Mouse (Mus musculus): ENCODE data around the gene Lenep. TPM values are rescaled to one million over a fixed set of nuclear protein-coding genes. Genes with fewer than 3 reads are reported as not detected.

Gene Lenep
- polyA plus RNA-seq, 1 experiment from 2014 or later, result not detected

DNA sequence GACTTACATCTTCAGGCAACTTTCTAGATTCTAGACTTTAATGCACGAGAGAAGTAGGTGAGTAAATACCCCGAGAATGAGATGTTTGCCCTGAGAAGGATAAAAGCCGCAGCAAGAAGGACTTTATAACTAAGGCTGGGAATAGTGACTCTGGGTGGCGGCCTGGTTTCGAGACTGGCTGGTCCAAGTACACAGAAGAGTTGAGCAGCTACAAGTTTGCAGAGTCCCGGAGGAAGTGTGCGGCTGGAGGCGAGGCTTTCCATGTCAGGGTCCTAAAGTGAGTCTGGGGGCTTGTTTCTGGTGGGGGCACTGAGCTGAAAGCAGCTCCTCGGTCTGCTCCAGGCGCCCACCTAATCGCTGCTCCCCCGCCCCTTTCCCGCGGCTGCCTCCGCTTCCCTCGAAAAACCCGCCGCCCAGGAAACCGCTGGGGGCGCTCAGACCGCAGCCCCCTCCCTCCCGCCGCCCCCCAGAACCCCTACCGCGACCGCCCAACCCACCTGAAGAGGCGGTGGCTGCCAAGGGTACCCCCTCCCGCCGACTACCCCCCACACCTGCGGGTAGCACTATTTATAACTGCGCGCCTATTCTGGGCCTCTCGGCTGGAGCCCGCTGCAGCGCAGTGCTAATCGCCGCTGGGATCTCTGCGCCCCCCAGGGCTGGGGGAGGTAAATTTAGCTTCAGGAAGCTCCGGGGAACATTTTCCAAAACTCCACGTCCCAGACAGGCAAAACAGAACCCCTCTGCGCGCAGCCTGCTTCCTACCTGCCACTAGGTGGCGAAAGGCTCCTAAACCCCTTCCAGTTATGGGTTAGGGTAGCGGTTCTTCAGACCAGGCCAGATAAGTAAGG lies 6.6 kb downstream of the Lenep start:
- Histone ChIP-seq H3K4me3 (ENCODE audit: low read depth, low read length) (peak overlapping the region; percentile 37), H3K4me1 (ENCODE audit: control insufficient read depth, insufficient read depth, low read length) (peaks cover 38% of the 10 kb centered on the region), H3K27me3 (replicated peaks; ENCODE audit: control insufficient read depth, insufficient read depth, low read length) (peaks cover 18% of the 10 kb centered on the region), H3K4me2 (ENCODE audit: low read length) (peak overlapping the region; percentile 99), H3K36me3 (ENCODE audit: control insufficient read depth, insufficient read depth, low read length) (peaks cover under 1% of the 10 kb centered on the region; the same call in 1 of the 2 replicates), H3K9me3 (replicated peaks; ENCODE audit: control insufficient read depth, low read length) (no peaks in the 10 kb centered on the region), H3K9ac (ENCODE audit: low read length) (peak overlapping the region; percentile 61), H3K27ac (ENCODE audit: low read depth, low read length) (no peak overlapping the region)
- DNase-seq (ENCODE audit: low spot score), result peak; percentile 83
- no peak for ATAC-seq
- WGBS, result 1% methylated on average over 44 of the region's 44 CpGs

DNA sequence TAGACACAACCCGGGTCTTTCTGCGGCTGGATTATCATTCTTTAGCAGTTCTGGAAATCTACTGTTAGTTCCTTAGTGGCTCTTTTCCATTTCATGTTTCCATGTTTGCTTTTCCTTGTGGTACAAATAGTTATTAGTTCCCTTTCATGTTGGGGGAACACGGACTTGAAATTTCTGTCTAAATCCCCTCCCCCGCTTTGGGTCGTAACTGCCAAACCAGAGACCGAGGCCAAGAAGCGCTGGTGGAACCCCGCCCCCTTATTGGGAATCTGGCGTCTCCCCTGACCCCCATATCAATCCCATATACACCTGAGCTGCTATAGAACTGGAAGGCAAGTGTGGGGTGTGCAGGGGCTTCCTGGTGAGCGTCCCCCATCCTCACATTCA lies 7.2 kb downstream of the Lenep start:
- Histone ChIP-seq H3K4me3 (ENCODE audit: low read depth, low read length) (peak overlapping the region; percentile 37), H3K4me2 (ENCODE audit: low read length) (peak overlapping the region; percentile 99), H3K9ac (ENCODE audit: low read length) (no peak overlapping the region), H3K27ac (ENCODE audit: low read depth, low read length) (no peak overlapping the region), H3K36me3 (ENCODE audit: control insufficient read depth, insufficient read depth, low read length) (no peaks in the 10 kb centered on the region), H3K27me3 (replicated peaks; ENCODE audit: control insufficient read depth, insufficient read depth, low read length) (peaks cover 18% of the 10 kb centered on the region), H3K9me3 (replicated peaks; ENCODE audit: control insufficient read depth, low read length) (no peaks in the 10 kb centered on the region), H3K4me1 (ENCODE audit: control insufficient read depth, insufficient read depth, low read length) (peaks cover 44% of the 10 kb centered on the region)
- DNase-seq (ENCODE audit: low spot score) (no peak), ATAC-seq (no peak)
- WGBS, result 4% methylated on average over 10 of the region's 10 CpGs

DNA sequence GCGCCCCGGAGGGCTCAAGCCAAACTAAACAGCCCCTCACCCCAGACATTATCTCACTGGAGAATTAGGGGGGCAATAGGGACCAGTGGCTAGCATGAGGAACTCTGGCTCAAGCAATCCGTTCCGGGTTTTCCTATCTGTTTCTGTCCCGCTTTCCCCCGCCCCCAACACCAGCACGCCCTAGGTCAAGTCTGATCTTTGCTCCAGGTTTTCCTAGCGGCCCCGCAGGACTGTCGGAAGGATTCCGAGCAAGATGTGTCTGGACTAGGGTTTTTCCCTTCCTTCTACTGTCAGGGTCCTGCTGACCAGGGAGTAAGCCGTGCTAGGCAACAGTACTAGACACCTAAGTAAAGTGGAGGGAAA lies 7.7 kb downstream of the Lenep start:
- ATAC-seq (no peak), DNase-seq (ENCODE audit: low spot score) (peak; percentile 82)
- WGBS, result under 1% methylated on average over 10 of the region's 12 CpGs
- H3K27ac ChIP-seq (ENCODE audit: low read depth, low read length), result no peak overlapping the region; the same call in 1 of the 2 replicates
- H3K9ac ChIP-seq (ENCODE audit: low read length), result peak overlapping the region; percentile 51
- H3K4me1 ChIP-seq (ENCODE audit: control insufficient read depth, insufficient read depth, low read length), result peaks cover 44% of the 10 kb centered on the region
- peak overlapping the region; percentile 36 for H3K4me3 ChIP-seq (ENCODE audit: low read depth, low read length)
- H3K4me2 ChIP-seq (ENCODE audit: low read length), result peak overlapping the region; percentile 99
- H3K9me3 ChIP-seq (replicated peaks; ENCODE audit: control insufficient read depth, low read length), result no peaks in the 10 kb centered on the region
- H3K36me3 ChIP-seq (ENCODE audit: control insufficient read depth, insufficient read depth, low read length), result no peaks in the 10 kb centered on the region
- H3K27me3 ChIP-seq (replicated peaks; ENCODE audit: control insufficient read depth, insufficient read depth, low read length), result peaks cover 18% of the 10 kb centered on the region

DNA sequence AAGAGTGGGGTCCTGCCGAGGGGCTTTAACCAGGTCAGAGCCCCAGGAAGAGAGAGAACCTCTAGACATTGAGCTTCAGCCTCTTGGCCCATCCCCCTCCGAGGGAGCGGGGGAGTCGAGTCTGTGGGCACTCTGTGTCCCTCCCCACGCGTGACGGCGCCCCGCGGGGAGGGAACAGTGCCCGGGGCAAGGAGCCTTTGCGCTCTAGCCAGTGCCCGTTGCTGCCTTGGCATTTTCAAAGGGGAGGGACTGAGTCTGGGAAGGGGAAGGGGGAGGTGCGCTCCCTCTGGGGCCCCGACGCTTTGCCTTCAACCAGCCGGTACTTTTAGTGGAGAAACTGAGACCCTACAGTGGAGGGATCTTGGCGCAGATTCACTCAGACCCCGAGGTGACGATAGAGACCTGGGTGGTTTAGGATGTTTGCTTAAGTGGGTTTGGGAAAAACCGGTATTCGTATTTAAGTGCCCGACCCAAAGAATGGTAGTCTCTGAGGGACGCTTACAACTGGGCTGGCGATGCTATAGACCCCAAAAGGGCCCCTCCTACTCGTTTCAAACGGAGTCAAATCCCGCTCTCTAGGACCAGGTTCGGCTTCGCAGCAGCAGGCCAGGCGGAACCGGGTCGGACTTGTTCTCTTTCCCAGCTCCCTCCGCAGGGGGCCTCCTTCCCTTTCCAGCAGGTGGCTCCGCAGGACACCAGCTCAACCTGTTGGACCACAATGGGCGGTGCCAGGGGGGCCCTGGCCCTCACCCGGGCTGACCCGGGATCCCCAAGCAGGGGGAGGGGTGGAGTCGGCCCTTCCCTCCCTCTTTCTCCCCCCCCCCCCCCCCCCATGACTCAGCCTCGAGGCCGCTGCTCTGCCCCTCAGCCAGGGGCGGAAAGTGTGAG lies 8.3 kb downstream of the Lenep start, which contains the start of gene Zbtb7b:
Zbtb7b (minus strand) TSS at position 771 of the 888 bp plus-strand sequence.
- Histone ChIP-seq H3K9ac (ENCODE audit: low read length) (peak within 1 kb of the TSS; percentile 51), H3K4me1 (ENCODE audit: control insufficient read depth, insufficient read depth, low read length) (peaks cover 44% of the 10 kb centered on the region), H3K27ac (ENCODE audit: low read depth, low read length) (peak within 1 kb of the TSS; percentile 49; the same call in 1 of the 2 replicates), H3K36me3 (ENCODE audit: control insufficient read depth, insufficient read depth, low read length) (no peaks in the 10 kb centered on the region), H3K4me2 (ENCODE audit: low read length) (peak within 1 kb of the TSS; percentile 99), H3K4me3 (ENCODE audit: low read depth, low read length) (peak within 1 kb of the TSS; percentile 37), H3K27me3 (replicated peaks; ENCODE audit: control insufficient read depth, insufficient read depth, low read length) (peaks cover 18% of the 10 kb centered on the region), H3K9me3 (replicated peaks; ENCODE audit: control insufficient read depth, low read length) (no peaks in the 10 kb centered on the region)
- DNase-seq (ENCODE audit: low spot score) (peak; percentile 65), ATAC-seq (peak; percentile 54)
- WGBS, result under 1% methylated on average over 39 of the region's 42 CpGs

DNA sequence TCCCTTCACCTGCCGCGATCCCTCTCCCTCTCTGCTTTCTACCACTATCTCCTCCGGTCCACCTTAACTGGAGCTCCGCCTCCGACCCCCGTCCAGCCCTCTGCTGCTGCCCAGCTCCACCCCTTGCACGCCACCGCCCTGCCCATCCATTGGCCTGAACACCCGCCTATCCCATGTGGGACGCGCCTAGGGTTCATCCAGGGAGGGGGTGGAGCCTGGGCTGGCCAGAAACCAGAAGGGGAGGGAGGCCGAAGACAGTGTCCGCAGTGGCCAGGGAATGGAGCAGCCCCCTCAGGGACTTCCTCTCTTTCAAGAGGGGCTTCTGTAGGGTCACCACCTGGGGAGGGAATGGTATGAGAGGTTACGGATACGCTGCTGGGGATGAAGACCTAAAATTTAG lies 9.0 kb downstream of the Lenep start:
- DNase-seq (ENCODE audit: low spot score), result peak; percentile 96
- 0% methylated on average over 15 of the region's 15 CpGs for WGBS
- H3K4me1 ChIP-seq (ENCODE audit: control insufficient read depth, insufficient read depth, low read length), result peaks cover 44% of the 10 kb centered on the region
- peak overlapping the region; percentile 49; the same call in 1 of the 2 replicates for H3K27ac ChIP-seq (ENCODE audit: low read depth, low read length)
- peak overlapping the region; percentile 51 for H3K9ac ChIP-seq (ENCODE audit: low read length)
- ATAC-seq, result peak; percentile 92
- peak overlapping the region; percentile 99 for H3K4me2 ChIP-seq (ENCODE audit: low read length)
- peaks cover 18% of the 10 kb centered on the region for H3K27me3 ChIP-seq (replicated peaks; ENCODE audit: control insufficient read depth, insufficient read depth, low read length)
- no peaks in the 10 kb centered on the region for H3K9me3 ChIP-seq (replicated peaks; ENCODE audit: control insufficient read depth, low read length)
- no peaks in the 10 kb centered on the region for H3K36me3 ChIP-seq (ENCODE audit: control insufficient read depth, insufficient read depth, low read length)
- H3K4me3 ChIP-seq (ENCODE audit: low read depth, low read length), result peak overlapping the region; percentile 36

DNA sequence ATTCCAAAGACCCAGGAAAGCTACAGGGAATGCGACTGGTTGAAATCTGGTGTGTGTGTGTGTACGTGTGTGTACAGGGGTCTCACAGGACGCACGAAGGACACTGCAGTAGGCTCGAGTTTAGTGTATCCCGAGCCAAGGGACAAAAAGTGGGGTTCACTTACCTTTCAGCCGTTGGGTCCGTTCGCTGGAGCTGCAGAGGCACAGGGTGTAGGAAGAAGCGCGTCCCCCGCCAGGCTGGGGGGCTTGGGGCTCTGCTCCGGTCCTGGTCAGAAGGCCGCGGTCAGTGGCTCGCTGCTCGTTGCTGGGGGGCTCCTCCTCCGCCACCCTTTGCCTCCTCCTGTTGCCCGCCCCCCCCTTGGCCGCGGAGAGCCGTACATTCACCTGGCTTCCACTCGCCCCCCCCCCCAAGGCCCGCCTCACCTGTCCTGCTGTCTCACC lies 9.7 kb downstream of the Lenep start:
- peak overlapping the region; percentile 36 for H3K4me3 ChIP-seq (ENCODE audit: low read depth, low read length)
- H3K4me1 ChIP-seq (ENCODE audit: control insufficient read depth, insufficient read depth, low read length), result peaks cover 44% of the 10 kb centered on the region
- H3K9ac ChIP-seq (ENCODE audit: low read length), result peak overlapping the region; percentile 66; the same call in 1 of the 2 replicates
- 1% methylated on average over 22 of the region's 24 CpGs for WGBS
- no peaks in the 10 kb centered on the region for H3K9me3 ChIP-seq (replicated peaks; ENCODE audit: control insufficient read depth, low read length)
- peak overlapping the region; percentile 99 for H3K4me2 ChIP-seq (ENCODE audit: low read length)
- no peak for ATAC-seq
- DNase-seq (ENCODE audit: low spot score), result no peak
- no peaks in the 10 kb centered on the region for H3K36me3 ChIP-seq (ENCODE audit: control insufficient read depth, insufficient read depth, low read length)
- H3K27ac ChIP-seq (ENCODE audit: low read depth, low read length), result no peak overlapping the region
- peaks cover 18% of the 10 kb centered on the region for H3K27me3 ChIP-seq (replicated peaks; ENCODE audit: control insufficient read depth, insufficient read depth, low read length)

DNA sequence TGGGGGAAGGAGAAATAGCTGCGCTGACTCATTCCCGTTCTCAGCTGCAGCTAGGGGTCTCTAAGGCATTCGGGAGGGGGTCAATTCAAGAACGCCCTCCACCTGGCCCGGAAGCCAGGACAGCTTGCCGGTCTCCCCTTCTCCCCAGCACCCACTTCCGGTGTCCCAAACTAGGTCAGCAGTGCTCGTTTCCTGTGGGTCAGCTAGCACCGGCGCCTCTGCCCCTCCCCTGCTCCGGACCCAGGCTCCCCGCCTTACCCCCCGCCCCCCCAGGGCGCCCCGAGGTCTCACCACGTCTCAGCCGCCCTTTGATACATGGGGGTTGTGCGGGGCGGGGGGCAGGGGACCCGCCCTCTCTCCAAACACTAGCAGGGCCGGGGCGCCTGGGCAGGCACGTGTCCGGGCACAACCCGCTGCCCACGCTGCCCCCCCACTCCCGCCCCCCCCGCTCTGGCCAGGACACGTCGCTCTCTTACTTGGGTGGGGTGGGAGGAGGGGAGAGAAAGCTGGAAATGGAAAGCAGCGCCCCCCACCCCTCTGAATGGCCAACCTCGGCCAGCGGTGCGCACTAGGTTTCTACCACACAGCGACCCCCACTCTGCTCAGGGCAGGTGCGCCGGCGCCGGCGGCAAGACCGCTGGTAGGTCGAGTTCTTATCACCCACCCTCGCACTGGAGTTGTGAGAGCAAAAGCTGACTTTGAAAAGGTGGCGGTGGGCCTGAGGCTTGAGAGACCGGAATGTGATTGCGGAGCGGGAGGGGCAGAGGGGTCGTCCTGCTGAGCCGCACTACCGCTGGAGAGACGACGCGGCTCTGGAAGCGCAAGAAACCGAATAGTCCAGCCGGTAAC lies 10.7 kb downstream of the Lenep start:
- Histone ChIP-seq H3K4me3 (ENCODE audit: low read depth, low read length) (peak overlapping the region; percentile 36), H3K4me2 (ENCODE audit: low read length) (peak overlapping the region; percentile 99), H3K27me3 (replicated peaks; ENCODE audit: control insufficient read depth, insufficient read depth, low read length) (peaks cover 18% of the 10 kb centered on the region), H3K36me3 (ENCODE audit: control insufficient read depth, insufficient read depth, low read length) (no peaks in the 10 kb centered on the region), H3K27ac (ENCODE audit: low read depth, low read length) (no peak overlapping the region), H3K4me1 (ENCODE audit: control insufficient read depth, insufficient read depth, low read length) (peaks cover 44% of the 10 kb centered on the region), H3K9me3 (replicated peaks; ENCODE audit: control insufficient read depth, low read length) (no peaks in the 10 kb centered on the region), H3K9ac (ENCODE audit: low read length) (peak overlapping the region; percentile 66)
- no peak for ATAC-seq
- peak; percentile 33 for DNase-seq (ENCODE audit: low spot score)
- under 1% methylated on average over 56 of the region's 56 CpGs for WGBS

All from forebrain, embryonic 14.5 days (tissue).